Mouse (Mus musculus): ENCODE data around the gene Srprb. TPM values are rescaled to one million over a fixed set of nuclear protein-coding genes. Genes with fewer than 3 reads are reported as not detected.

Srprb gene
- total RNA-seq, 2 experiments from 2014 or later: 19.8 to 22.3 TPM

DNA sequence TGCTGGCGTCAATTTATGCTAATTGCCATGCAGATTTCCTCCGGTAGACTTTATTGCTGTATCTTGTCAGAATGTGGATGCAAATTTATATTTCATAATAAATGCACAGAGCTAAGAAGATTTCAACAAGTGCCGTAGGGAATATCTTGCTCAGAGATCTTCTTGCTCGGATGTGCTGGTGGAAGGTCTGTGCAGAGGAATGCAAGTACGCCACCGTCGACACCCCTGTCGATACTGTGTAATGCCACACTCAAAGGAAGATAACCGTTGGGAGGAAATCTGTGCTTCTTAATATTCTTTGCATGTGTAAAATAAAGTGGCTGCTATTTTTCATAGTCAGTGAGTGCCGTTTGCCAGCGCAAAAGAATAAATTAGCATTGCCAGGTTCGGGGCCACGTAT is 54.8 kb downstream of the Srprb start:
- no peak for DNase-seq (ENCODE audit: low spot score in 2 of 2)

DNA sequence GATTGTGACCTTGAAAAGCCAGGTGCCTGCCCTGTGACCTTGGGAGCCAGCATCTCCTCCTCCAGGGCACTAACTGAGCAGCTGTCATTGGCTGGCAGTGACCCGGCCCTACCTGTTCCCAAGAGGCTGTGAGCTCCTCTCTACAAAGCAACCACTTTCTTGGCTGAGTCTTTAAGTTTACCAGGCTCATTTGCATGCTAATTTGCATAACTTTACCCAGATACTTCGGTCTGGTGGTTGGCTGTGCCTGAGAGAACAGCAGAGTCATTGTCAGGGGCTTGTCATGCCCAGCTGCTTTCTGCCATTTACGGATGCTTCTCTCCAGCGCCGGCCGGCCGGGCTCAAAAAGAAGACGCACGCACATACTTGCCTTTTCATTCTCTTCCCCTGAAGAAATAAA is 55.2 kb downstream of the Srprb start:
- DNase-seq (ENCODE audit: low spot score in 2 of 2): no peak

DNA sequence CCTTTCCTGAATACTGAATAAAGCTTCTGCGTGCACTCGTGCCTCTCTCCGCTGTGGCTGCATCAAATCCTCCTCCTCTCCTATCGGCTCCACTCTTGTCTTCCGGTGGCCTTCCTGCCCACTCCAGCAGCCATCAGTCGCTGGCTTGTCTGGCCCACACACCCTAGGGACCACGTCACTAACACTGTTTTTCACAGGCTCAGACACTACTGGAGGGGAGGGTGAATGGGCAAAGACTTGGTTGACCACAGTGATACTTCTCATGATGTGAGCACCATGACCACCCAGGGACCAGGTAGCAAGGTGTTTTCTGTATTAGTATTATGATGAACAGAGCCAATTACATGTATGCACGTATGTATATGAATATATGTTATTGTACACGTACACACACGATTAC is 55.7 kb downstream of the Srprb start:
- DNase-seq (ENCODE audit: low spot score in 2 of 2): no peak

DNA sequence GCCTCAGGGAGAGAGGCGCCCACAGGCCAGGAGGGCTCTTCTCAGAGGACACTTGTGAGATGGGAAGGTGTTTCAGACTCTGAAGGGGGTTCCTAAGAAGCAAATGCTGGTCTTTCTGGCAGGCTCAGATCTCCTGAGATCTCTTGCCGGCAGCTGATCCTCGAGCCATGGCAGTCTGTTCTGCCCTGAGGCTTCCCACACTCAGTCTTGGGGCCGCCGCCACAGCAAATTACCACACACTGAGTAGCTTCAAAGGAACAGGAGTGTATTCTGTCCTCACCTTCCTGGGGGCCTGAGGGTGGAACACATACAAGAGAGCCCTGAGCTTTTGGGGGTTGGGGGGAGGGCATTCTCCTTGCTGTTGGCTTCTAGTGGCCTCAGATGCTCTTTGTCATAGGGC is 56.6 kb downstream of the Srprb start:
- DNase-seq (ENCODE audit: low spot score in 2 of 2): no peak

DNA sequence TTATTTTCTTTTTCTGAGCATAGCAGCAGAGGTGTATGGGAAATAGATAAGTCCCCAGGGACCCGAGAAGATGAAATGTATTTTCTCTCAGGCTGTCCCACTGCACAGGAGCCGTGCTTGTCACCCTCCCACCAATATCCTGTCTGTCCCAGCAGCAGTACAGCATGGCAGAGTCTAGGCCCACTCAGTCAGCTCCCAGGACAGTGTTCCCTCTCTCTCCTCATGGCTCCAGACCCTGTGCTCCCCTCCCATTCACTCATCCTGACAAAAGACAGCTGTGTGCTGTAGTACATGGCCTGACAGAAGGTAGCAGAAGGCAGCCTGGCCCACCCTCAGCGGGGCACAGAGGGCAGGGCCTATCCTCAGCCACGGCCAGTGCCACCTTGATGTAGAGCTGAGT is 58.1 kb downstream of the Srprb start:
- DNase-seq (ENCODE audit: low spot score in 2 of 2): no peak

DNA sequence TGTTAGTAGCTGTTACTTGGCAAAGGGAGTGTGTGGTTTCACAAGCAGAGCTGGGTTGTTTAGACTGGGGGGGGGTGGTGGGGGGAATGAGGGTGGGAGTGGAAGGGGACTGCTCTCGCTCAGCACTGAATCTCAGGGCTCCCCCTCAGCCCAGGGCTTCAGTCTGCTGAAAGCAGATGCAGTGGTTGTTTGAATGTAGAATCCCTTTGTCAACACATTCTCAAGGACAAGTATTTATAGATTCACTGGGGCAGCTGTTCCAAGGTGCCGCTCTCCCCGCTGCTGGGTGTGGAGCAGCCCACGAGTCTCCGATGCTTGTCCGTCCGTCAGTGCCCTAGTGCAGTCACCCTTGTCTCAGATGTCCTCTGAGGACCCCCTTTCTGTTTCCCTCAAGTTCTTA is 60.7 kb downstream of the Srprb start:
- DNase-seq (ENCODE audit: low spot score in 2 of 2): no peak

DNA sequence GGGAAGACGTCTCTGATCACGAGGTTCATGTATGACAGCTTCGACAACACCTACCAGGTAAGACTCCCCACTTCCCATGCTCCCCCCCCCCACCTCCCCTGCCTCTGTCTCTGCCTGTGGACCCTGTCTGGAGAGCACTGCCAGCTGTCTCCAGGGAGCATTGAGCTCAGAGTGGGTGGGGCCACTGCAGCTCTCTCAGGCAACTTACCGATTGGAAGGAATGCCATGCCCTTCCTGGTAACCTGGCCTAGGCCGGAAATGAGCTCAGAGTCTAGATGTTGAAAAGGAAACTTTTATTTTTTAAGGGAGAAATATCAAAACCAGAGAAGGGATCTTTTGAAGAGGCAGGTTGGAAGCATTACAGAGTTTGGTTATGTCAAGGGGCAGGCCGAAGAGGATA is 61.6 kb downstream of the Srprb start:
- no peak for DNase-seq (ENCODE audit: low spot score in 2 of 2)

DNA sequence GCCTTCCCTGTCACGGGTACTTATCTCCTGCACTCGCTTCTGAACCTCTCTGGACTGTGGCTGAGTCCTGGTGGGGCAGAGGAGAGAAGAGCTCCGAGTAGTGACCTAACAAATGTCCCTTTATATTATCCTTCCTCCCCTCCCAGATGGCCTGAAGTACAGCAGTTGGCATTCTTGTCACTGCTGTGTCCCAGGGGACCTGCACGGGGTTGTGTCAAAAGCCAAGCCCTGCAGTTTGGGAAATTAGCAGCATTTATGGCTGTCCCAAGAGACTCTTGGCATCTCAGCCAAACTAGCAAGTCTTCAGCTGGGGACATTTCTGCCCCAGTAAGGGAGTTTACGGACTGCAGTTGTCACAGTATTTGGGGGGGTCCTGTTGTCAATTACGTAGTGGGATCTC is 62.5 kb downstream of the Srprb start:
- DNase-seq (ENCODE audit: low spot score in 2 of 2): no peak

Other genes with a start within 250 kb of the Srprb start
- gene Slco2a1, start 213.4 kb downstream of the Srprb start, total RNA-seq (2021): 1 to 10 TPM in 1 of 2 experiments, under 1 TPM in 1; 0.93 to 1.9 TPM
- 1 to 10 TPM; 1.7 to 2.6 TPM for gene Rab6b, start 90.3 kb downstream of the Srprb start, total RNA-seq (2021)
- gene Gm20425, start 28.2 kb upstream of the Srprb start, total RNA-seq (2021): 1 to 10 TPM; 5.7 to 8.6 TPM
- gene Trf, start 28.3 kb upstream of the Srprb start, total RNA-seq (2021): 10 to 100 TPM; 24.5 to 82.3 TPM
- gene 1300017J02Rik, start 102.9 kb upstream of the Srprb start, total RNA-seq (2021): 1 to 10 TPM; 1.2 to 1.4 TPM
- gene Topbp1, start 103.1 kb upstream of the Srprb start, total RNA-seq (2021): 10 to 100 TPM; 36.7 to 40.4 TPM
- 100 to 1,000 TPM; 142 to 157 TPM for gene Cdv3, start 163.7 kb upstream of the Srprb start, total RNA-seq (2021)